Mouse (Mus musculus): ENCODE results near the gene Tuba1a.

DNA sequence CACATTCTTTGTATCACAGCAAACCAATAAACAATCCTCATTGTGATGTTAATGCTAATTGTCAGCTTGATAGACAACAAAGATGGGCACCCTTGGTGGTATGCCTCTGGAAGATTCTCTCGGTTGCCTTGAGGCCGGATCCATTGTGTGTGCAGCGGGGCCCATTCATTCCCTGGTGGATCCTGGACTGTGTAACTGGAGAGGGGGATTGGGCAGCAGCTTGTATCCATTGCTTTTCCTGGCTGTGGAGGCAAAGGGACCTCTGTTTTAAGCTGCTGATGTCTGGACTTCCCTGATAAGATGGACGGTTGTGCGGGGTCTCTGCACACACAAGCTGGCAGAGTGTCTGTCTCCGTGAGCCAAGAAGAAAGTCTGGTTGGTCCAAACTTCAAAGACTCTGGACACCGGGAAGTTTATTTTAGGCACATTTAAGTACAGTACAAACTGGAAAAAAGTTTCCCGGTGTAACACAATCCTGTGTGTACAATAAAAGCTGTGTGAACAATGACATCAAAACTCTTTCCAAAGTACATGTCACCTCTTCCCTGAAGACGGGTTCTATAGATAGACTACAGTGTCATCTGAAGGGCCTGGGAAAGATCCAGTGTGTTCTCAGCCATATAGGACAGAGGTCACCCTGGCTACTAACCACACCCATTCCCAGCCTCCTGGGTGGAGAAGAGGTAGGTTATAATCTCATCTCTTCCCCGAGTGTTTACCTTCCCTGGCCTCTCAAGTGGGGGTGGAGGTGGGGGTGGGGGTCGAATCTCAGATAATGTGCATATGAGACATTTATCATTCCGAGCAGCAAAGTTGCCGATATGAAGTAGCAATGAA is 44.7 kb upstream of the Tuba1a start:
- TF ChIP-seq FLI1 (IDR thresholded peaks at IDR 0.05; ENCODE audit: low read length) = no peak
- TF ChIP-seq GATA1 (IDR thresholded peaks at IDR 0.05; ENCODE audit: borderline replicate concordance, low read length) = no peak

Data from megakaryocyte, embryonic 14.5 days (primary cell).